Mouse (Mus musculus): ENCODE measurements around the gene Tcf19.

DNA sequence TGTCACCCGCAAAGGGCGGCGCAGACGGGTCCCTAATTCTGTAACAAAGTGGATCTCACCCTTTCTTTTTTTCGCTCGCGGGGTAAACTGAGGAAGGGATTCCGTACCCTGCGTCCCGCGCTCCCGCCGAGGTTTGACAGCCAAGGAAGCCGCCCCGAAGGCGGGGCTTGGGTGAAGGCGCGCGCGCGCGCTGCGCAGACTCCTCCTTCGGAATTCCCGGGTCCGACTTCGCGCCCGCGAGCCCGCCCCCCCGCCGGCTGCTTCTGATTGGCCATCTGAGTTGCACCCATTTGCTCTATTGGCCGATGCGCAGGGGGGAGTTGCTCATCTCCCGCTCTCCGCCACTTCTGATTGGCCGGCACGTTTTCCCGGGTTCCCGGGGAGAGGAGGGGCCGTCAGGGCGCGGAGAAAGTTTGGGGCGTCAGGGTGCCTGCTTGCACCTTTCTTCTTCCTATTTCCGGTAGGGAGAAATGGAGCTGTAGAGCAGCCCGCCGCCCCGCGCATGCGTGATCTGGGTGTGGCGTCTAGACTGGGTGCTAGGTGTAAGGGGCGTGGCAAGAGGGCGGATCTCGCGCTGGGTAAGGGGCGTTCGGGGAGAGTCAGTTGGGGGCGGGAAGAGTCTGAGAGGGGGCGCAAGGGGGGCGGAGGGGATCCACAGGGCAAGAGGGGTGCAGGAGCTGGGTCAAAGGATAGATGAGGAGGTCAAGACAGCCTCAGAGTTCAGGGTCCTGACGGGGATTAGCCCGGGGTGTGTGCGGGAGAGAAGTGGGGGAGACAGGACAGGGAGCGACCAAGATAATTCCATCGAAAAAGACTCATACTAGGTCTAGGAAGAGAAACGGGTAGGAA is at the start of gene Tcf19, which contains the start of gene Cchcr1:
- TF ChIP-seq CTCF (IDR thresholded peaks at IDR 0.05) (no peak), EP300 (IDR thresholded peaks at IDR 0.05) (peak; percentile 68; the same call in 1 of the 2 replicates)
